Mouse (Mus musculus) ovary, postnatal 10 days (tissue): Measurements from ENCODE around the gene Tmem135.
"Not testable (repeated sequence)": the region's sequence is repeated elsewhere in the genome, so short reads cannot be mapped to it uniquely, and the experiment has no call there.

Experiments used
- DNase-seq: peaks from one replicate; pipeline ENCODE4 v3.0.0; 2022; ENCODE audit warnings: low spot score

Gene Tmem135

DNA sequence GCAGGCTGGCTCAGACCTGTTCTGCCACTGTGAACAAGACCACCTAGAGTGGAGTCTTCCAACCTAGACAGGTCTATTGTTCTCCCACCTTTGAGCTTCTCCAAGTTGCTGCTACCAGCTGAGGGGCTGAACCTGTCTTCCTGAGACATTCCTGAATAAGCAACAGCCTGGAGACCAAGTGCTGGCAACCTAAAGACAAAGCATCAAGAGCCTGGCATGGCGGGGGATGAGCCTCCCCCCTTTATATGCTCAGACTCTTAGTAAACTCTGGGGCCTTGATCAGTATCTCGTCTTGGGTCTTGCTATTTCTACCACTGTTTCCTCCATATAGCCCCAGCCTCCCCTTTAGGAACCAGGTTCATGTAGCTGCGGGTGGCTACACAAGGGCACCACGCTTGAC, 81.3 kb downstream of the Tmem135 start:
- DNase-seq = not testable (repeated sequence)

DNA sequence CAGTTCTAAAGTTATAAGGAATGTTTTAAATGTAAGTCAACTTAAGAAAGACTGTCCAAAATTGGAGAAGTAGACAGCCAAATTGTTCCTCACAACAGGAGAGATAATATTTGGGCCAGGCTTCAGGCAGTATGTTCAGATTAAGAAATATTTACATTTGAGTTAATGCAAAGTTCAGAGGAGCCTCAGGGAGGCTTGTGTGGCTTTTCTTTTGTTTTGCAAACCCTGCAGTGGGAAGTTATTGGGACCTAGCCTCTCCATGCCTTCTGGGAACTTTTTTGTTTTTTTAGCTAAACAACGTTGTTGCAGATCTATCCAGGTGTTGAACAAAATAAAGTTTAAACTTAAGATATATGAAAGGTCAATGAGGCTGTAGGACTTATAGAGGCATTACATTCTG, 84.7 kb downstream of the Tmem135 start:
- DNase-seq = no peak

DNA sequence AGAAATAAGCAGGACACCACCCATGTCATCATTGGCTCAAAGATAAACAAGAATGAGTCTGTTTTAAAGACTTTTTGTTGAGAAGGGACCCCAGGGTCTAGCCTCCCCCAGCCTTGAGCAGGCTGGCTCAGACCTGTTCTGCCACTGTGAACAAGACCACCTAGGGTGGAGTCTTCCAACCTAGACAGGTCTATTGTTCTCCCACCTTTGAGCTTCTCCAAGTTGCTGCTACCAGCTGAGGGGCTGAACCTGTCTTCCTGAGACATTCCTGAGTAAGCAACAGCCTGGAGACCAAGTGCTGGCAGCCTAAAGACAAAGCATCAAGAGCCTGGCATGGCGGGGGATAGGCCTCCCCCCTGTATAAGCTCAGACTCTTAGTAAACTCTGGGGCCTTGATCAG, 86.9 kb downstream of the Tmem135 start:
- not testable (repeated sequence) for DNase-seq

DNA sequence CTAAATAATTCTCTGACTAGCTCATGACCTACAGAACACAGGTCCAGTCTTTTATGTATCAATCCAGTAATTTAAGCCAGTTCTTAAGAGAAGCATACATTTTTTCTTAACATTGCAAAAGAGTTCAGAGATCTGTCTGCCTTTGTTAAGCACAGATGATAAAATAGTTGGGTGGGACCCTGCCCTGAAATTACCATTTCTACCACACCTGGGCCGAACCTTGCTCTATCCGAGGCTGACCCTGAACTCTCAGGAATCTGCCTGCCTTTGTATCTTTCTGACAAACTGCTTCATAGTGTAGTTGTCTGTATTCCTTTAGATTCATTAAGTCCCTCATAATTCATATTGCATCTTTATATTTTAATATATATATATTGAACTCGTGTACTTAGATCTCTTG, 87.9 kb downstream of the Tmem135 start:
- no peak for DNase-seq

DNA sequence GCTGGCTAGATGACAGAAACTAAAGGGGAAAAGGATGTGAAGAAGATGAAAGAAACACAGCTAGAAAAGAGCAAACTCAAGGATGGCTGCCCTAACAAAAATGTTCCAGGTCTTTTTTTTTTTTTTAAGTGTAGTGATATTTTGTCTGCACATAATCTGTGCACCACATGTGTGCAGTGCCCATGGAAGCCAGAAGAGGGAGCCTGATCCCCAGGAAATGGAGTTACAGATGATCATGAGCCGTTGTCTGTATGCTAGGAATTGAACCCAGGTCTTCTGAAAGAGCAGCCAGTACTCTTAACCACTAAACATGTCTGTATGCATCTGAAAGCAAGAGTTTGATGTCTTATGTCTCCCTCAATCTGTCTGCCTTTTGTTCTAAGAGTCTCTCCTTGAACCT, 92.5 kb downstream of the Tmem135 start:
- DNase-seq = no peak

DNA sequence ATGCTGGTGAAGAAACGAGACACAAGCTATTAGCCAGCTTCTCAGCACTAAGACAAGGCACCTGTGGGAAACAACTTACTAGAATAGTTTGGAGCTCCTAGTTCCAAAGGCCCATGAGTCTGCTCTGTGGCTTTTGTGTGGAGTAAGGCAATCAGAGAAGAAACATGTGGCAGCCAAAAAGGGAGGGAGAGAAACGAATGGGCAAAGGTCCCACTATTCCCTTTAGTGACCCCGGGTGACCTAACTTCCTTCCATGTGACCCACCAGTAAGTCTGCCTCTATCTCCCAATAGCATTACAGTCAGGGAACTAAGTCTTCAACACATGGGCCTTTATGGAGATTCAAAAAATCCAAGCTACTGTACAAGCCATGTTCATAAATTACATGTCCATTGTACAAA, 95.1 kb downstream of the Tmem135 start:
- no peak for DNase-seq

DNA sequence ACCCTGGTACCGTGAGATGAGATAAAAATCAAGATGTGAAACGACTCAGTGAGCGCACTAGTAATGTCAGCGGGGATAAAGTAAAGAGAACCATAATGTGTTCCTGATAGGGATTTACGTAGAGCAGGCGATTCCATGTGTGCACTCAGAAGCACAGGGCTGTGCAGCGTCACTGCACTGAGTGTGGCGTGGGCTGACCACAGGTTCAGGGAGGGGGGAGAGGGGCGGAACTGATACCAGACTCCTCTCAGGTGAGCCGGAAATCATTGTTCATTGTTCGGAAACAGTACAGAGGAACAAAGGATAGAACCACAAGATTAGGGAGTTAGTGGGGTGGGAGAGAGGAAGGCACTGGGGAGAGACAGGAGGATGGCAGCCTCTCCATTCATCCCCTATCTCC, 95.8 kb downstream of the Tmem135 start:
- no peak for DNase-seq

DNA sequence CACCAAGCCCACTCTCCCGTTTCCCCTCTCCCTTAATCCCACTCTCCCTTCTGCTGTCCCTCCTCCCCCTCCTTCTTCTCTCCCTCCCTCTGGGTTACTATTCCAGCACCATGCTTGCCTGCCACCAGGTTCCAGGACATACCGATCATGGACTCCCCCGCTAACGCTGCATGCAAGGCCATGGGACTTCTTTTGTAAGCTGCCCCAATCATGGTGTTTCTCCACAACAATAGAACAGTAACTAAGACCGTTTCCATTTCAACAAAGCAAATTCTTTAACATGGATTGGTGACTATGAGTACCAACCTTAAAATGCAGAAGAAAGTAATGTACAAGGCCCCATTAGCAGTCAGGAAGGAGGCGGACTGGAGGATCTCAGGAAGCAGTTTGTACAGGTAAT, 97.2 kb downstream of the Tmem135 start:
- no peak for DNase-seq

DNA sequence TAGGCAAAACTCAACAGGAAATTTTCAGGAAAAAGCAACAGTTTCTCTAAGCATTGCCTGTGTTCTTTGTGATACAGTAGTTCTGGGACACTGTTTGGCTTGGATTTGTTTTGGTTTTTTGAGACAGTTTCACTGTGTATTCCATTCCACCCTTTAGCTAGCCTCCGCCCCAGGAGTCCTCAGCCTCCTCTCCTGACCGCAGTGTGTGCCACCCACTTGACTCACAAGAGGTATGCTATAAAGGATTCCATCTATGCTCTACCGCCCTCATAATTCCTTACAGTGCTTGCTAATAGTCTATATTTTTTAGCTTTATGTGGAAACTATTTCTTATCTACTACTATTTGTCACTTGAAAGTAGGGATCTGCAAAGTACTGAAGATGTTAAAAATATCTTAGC, 99.1 kb downstream of the Tmem135 start:
- no peak for DNase-seq

DNA sequence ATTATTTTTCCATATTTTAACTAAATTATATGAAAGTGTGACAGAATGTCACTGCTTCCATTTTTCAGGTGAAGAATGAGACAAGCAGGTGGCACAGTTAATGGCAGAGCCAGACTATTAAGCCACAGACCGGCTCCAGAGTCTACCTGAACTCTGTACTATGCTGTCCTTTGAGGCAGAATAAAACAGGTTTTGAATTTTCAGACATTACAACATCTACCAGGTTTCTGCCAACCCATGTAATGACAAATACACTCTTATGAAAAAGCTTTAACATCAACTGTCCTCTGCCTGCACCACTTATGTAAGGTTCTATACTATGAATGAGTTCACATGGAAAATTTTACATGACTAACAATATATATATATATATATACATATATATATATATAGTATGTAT, 100.3 kb downstream of the Tmem135 start:
- DNase-seq = no peak

DNA sequence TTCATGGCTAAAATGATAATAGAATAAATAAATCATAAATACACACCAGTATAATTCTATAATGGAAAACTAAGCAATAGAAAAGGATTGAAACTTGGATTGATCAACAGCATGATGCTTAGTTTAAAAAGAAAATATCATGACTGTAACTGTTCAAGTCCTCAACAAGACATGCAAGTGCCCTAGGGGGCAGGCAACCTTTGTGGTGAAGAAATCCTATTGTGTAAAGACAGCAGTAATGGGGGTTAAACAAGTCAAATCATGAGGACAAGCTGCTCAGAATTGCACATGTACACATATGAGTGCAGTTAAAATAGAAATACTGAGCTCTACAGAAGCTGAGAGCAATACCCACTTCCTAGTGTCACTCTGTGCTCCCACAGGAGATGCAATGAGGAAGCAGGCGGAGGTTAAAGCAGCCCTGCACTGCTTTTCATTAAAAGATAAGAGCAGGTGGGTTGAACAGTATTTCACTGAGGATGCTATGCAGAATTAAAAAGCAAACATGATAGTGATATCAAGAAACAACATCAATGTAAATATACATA, 105.0 kb downstream of the Tmem135 start:
- no peak for DNase-seq

DNA sequence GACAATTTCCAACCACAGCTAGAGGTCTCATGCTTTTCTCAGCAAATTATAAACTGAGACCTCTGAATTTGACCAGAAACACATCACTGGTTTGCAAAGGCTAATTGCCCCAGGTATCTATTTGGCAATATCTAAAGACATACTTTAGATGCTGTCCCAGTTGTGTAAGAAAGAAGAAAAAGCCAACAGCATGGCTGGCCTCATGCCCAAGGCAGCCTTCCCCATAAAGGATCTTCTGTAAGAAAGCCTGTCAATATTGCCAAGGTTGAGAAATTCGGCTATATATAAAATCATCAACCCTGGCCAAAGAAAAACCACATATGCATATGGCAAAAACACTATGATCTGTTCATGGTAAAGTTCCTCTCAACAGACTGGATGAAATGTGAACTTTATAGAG, 107.1 kb downstream of the Tmem135 start:
- no peak for DNase-seq

DNA sequence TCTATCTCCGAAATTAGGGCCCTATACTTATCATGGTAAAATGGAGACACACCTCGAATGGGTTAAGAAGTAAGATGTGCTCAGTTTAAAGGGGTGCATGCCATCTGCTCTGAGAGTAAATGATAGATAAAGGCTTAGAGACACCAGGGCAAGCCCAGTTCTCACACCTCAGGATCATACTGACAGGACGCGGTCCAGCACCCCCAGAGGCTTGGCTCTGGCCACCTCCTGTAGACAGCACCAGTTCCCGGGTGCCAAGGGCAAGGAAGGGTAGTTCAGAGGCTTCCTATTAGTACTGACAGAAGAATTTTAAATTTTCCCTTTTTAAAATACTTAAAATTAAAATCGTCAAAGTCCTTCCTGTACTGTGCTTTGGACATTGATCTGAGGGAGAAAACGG, 121.4 kb downstream of the Tmem135 start:
- DNase-seq = no peak

DNA sequence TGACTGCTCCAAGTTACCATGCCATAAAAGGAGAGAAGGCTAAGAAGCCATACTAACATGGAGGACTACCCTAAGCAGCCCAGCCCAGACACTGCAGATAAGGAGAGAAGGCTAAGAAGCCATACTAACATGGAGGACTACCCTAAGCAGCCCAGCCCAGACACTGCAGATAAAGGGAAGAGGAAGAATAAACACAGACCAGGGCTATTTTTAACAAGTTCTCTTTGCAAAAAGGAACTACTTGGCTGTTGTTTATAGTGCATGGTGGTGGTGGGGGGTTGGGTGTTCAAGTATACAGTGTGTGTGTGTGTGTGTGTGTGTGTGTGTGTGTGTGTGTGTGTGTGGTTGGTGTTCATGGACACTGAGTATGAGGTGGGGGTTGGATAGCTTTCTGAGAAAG, 133.6 kb downstream of the Tmem135 start:
- DNase-seq = not testable (repeated sequence)

DNA sequence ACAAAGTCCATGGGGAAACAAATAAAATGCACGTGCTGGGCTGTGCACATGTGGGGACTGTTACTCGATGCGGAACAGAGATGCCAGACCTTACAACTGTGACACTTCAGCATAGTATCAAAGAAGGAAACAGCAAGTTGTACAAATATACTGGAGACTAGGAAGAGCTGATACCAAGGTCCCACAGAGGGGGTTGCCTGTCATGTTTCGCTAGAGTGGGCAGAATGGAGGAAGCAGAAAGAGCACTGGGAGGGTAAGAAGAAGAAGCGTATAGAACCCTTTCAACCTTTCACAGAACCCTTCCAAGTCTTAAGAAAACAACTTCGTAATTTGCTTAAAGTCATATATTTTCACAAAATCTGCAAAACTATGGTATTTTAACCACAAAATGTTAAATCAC, 134.2 kb downstream of the Tmem135 start:
- no peak for DNase-seq

DNA sequence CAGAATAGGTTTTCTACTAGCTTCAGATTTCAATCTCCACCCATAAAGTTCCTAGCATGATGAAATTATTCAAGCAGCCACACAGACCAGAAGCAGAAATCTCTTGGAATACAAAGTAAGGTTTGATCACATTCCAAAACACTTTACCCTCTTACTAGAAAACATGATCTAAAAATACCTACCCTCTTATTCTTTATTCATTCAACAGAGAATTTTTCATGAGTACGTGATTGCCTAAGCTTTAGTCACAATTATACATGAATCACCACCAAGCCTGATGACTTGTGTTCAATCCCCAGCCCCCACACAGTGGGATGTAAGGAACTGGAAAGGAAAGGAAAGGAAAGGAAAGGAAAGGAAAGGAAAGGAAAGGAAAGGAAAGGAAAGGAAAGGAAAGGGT, 136.5 kb downstream of the Tmem135 start:
- DNase-seq = no peak

DNA sequence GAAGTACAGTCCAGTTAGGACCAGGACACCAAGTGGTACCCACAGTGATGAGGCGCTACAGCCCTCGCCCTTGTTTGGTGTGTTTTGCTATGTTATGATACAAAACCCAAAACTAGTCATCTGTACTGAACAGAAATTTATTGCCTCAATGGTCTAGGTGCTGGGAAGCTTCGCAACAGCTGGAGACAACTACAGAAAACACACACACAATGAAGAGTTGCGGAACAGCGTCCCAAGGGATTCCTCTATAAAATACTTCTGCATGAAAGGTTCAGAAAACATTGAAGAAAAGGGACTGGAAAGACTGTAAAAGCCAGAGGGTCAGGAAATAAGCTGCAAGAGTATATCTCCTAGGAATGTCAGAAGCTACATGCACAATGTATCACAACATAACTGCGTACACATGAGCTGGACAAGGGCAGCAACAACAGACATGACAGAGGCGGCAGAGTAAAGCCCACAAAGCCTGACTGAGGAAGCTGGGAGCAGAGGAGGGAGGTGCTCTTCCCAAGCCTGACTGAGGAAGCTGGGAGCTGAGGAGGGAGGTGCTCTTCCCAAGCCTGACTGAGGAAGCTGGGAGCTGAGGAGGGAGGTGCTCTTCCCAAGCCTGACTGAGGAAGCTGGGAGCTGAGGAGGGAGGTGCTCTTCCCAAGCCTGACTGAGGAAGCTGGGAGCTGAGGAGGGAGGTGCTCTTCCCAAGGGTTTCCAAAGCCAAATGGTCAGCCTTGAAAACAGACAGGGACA, 137.8 kb downstream of the Tmem135 start:
- DNase-seq = no peak

DNA sequence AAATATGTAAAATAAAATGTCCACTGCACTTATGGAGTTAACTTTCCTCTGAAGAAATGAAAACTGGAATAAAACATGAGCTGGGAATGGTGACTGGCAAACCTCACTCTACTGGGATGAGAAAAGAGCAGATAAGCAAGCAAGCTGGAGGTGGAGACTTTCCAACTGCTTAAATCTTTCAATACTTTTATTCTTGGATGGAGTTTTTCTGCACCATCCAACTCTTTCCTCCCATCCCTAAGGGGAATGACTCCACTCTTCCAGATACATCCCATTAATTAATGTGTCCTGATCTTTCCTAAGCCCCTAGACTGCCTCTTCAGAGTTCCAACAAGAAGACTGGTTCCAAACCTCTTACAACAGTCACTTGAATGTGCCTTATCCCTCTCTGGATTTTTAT, 143.1 kb downstream of the Tmem135 start:
- DNase-seq = no peak

DNA sequence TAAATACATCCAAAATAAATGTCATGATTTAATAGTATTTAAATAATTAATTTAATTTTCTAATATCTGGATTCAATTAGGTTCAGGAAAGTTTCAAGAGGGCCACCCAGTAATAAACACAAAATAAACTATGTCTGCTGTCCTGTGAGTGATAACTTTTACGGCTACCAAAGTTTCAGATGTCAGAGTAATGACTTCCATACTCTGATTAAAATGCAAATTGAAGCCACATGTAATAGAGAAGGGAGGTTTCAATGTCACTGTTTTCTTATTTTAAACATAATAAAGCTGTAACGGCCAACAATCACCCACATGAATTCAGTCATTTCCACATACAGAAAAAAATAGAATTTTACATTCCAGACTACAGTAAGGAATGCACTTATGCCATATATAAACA, 145.2 kb downstream of the Tmem135 start:
- DNase-seq = no peak

DNA sequence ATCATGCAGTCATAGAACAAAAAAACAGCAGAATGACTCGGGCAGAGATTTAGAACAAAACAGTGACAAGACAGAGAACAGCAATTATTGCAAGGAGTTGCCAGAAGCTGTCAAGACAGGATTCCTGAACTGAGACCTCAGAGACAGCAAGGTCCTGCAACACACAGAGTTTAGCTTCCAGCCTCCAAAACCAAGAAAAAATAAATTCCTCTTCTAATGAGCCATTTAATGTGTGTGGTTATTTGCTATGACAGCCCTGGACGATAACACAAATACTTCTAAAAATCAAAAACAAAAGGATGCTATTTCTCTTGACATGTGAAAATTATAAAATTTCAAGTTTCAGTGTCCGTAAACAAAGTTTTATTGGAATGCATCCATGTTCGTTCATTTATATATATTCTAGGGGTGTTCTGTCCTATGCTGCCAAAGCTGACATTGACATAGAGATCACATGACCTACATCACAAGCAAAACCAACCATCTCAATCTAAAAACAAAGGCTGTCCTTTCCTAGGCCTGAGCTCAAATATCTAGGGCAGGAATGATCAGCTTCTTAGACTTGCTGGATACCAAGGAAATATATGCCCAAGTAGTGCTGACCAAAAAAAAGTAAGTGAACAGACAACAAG, 146.0 kb downstream of the Tmem135 start:
- DNase-seq = no peak

DNA sequence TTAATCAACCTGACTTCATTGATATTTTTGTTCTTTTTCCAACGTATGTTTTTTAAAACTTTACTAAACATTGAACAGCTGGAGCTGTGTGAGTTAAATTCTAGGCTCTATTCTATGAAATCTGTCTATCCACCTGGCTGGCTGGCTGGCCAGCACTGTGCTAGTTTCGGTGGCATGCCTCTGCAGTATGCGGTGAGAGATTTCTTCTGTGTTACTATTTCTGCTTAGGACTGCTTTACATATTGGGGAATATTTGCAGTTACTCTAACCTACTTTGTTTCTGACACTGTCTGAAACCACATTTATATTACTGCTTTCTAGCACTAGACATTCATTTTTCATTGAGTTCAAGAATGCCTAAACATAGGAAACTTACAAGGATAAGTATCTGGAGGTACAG, 150.2 kb downstream of the Tmem135 start:
- no peak for DNase-seq

DNA sequence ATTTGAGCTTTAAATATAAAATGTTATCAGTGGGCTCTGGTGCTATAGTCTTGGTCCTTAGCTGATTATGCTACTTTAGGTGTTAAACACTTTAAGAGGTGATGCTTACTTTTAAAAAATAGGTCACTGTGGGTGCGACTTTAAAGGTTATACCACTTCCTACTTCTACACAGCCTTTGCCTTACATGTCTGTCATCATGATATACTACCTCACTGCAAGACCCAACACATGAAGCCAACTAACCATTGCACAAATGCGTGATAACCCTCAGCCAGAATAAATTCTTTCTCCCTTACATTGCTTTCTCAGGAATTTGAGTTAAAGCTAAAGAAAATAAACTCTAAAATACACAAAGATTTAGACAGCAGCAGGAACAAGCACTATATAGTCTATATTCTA, 150.7 kb downstream of the Tmem135 start:
- DNase-seq = no peak

DNA sequence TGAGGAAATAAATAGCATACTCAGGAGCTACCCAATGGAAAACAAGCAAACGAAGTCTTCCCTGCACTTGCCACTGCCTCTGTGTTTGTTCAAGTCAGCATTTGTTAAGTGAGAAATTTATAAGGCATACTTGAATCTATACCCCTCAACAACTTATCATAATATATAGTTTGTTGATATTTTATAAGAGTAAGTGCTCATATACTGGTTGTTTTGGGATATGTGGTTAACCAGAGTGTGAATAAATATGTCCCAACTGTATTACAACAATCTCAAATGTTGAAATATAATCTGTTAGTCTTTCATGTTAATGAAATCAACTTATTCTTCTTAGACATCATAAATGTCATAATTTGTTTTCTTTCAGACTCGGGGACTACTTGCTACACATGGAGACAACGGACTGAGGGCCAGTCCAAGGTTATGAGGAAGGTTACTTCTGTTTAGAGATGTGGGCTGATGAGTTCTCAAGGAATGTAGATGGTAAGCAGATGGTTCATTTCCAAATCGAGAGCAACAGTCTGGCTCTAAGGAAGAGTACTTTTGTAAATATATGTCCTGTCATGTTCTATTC, 152.1 kb downstream of the Tmem135 start:
- no peak for DNase-seq
